Mouse (Mus musculus) kidney, adult 11 months (tissue): ENCODE measurements around the gene Pear1.

Experiments
- DNase-seq: peaks from one replicate; pipeline ENCODE4 v3.0.0; 2022

Gene Pear1

DNA sequence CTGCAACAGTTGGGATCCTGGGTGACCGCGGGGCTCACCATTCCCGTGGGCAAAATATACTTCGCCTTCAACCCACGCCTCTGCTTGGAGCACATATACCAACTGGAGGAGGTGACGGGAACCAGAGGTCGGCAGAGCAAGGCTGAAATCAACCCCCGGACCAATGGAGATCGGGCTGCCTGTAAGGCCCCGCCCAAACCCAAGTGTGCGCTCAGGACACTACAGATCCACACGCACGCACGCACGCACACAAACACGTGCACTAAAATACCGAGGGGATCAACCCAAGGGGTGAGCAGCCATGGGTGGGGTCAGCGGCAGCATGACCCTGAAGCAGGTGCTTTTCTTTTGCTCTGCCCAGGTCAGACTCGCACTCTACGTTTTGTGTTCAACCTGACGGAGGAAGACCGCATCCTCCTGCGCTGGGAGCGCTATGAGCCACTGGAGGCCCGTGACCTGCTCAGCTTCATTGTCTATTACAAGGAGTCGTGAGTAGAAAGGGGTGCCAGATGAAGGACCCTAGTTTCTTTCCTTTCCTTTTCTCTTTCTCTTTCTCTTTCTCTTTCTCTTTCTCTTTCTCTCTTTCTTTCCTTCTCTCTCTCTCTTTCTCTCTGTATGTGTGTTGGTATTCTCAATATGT is 19.9 kb downstream of the Pear1 start:
- DNase-seq = no peak

DNA sequence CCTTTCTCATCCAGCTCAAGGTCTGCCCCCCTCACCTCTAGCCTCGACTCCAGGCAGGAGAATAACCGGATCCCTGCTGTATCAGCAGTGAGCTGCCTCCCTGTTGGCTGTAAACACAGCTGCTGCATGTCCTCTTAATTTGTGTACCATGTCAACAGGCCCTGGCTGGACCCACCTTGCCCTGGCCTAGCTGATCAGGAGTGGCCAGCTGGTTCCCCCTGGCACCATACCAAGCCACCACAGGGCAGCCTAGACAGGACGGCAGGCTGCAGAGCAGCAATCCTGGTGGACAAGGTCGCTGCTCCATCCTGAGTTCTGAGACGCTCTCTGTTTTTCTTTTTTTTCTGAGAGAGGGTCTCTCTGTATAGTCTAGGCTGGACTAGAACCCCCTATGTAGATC is 22.4 kb downstream of the Pear1 start:
- peak; percentile 43 for DNase-seq

DNA sequence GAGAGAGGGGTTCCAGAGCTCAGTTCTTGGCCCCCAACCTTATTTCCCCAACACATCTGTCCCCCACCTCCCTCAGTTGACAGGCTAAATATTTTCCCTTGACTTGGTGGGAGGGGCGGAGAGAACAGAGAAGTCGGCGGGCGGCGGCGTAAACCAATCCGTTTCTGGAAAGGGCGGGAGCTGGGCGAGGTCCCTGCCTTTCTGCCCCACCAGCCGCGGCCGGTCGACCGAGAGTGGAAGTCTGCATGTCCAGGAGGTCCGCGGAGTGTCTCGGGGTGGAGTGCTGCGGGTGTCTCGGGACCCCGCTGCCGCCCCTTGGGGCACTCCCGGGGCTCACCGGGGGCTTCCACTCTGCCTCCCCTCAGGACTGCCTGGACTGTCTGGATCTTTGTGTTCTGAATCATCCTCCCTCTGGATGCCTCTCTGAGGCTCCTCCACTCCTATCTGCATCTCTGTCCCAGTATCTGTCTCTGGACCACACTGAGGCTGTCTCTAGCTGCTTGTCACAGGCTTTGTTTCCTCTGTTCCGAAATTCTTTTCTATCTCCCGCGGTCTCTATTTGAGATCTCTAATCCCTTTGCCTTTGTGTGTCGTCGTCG is 27.3 kb downstream of the Pear1 start, which contains the start of gene Insrr:
TSS of gene Insrr (plus strand) at position 216 of the 599 bp plus-strand sequence.
- peak; percentile 21 for DNase-seq

DNA sequence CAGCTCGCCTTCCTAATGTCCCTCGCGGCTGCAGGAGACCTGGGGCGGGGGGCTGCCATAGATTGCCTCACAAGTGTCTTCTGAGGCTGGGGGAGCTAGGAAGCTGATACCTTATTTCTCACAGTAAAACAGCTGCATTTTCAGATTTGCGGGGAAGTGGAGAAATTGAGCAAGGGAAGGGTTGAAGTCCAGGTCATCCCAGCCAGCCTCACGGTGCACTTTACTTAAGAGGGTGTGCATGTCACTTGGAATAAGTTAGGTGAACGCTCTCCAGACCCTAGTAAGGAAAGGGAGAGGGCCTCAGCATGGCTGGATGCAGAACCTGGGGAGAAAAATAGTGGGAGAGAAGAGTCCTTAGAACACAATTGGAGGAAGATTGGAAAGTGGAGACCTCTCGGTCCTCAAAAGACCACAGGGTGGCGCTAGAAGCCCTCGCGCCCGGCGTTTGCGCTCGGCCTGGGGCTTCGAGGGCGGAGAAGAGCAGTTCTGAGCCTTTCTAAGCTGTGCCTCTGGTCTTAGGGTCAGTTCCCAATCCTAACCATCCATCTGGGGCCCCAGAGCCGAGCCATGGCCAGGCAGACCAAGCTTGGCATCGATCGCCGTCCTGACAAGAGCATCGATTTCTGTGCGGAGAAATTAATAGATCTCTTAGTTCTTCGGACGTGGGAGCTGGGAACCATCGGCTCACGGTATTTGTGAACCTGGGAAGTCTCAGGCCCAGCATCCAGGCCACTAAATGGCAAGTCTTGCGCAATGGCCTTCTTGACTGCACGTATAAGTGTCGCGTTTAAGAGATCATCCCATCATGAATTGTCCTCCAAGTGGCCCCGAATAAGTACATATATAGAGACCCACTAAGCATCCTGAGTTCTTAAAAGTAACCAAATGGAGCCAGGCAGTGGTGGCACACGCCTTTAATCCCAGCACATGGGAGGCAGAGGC is 28.5 kb downstream of the Pear1 start:
- peak; percentile 35 for DNase-seq

DNA sequence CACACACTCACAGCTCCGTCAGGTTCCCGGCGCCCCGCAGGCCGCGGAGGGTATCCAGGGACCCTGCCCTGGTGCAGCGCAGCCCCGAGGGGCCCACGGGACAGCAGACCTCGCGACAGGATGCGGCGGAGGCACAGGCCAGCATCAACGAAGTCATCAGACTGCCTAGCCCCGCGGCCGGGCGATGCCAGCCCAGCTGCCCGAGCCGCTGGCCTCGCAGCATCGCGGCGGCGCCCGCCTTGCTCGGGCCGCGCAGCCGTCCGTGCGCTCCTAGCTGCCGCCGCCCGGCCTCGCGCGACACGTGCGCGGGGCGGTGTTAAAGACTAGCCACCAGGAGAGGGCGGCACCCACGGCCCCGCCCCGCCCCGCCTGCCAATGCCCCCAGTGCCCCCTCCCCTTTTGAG is 29.2 kb downstream of the Pear1 start, which contains the start of gene Ntrk1:
TSS of gene Ntrk1 (minus strand) at position 241 of the 404 bp plus-strand sequence.
- DNase-seq = no peak

DNA sequence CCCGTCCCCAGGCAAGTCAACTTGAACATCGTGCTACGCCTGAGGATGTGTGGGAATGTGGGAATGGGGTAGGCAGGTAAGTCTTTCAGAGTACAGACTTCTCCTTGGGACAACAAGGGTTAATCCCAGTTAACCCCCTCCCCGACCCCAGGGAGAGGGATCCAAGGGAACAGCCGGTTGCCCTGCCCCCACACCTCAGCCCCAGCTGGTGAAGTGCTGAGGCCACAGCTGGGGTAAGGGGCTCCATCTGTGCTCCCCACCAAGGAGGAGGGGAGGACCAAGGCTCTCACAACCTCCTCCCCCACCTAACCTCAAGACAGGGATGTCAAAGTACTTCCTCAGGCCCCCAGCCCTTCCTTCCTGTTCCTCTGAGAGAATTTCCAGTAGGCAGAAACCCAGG is 34.3 kb downstream of the Pear1 start:
- DNase-seq = no peak

DNA sequence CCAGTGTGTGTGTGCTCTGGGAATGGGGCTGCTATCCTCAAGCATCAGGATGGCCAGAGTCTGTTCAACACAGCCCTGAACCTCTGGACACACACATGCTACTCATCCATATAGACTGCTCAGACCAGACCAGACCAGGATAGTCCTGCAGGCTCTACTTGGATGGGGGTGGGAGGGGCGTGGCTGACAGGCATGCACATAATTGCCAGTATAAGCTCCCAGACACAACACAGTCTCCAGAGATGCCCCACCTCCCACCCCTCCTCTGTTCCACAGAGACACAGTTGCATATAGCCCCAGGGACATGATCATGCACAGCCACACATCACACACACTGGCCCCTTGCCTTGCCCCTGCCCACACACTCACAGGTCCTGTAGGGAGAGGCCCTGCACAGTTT is 34.9 kb downstream of the Pear1 start:
- DNase-seq = no peak

DNA sequence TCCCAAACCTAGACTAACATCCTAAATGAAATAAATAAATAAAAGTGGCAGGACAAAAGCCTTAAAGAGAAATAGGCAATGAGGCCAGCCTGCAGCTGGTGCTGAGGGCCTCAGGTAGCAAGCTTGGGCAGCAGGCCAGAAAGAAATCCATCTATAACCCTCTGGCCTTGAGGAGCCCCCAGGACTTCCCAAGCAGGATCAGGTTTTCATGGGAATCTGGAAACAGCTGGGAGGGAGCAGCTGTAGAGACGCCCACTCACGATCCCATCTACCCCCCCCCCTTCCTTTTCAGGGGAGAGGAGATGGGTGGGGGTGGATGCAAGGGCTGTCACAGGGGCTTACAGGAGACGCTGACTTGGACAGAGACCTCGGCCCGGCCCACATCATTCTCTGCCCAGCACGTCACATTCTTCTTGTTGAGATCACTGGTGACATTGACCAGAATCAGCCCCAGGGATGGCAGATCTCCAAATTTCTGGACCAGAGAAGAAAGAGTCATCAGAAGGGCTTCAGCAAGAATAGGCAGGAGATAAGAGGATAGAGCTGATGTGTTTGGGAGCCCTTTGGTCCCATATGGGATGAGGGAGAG is 38.4 kb downstream of the Pear1 start:
- DNase-seq = no peak

DNA sequence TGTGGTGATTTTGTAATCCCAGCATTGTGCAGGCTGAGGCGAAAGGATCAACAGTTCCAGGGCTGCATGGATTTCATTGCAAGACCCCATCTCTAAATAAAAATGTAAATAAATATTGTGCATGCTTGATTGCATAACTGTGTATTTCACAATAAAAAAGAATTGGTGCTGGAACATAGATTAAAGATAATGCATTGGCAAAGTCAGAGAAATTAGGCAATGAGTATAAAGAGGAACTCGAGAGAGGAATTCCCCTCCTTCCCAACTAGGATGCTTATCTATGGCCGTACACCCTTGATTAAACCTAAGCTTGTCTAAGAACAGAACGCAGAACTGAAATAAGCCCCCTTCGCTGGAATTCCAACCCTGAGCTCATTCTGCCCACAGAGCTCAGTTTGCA is 39.0 kb downstream of the Pear1 start:
- DNase-seq = no peak

DNA sequence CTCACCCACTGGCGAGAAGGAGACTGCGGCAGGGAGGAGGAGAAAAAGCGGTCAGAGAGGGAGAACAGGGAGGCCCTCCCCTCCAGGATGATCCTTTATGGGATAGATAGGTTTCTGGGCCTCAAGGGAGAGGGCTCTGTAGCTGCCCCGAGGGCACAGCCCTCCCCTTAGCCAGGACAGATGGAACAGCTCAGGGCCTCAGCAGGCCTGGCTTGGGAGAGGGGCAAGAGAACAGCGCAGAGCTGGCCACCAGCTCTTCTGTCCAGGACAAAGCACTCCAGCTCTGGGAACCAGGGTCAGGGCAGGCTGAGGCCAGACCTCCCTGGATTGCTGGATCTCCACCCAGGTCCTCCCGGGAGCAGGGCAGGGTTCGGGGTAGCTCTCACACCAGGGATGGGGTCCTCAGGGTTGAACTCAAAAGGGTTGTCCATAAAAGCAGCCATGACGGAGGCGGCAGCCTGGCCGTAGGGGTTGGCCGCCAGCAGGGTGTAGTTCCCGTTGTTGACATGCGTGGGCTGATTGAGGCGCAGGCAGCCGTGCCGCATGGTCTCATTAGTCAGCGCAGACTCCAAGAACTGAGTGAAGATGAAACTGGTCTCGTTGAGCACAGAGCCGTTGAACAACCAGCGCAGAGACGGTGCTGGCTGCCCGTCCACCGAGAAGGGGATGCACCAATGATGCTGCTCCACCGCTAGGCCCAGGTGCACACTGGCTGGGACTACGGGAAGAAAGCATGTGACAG is 40.7 kb downstream of the Pear1 start:
- no peak for DNase-seq

DNA sequence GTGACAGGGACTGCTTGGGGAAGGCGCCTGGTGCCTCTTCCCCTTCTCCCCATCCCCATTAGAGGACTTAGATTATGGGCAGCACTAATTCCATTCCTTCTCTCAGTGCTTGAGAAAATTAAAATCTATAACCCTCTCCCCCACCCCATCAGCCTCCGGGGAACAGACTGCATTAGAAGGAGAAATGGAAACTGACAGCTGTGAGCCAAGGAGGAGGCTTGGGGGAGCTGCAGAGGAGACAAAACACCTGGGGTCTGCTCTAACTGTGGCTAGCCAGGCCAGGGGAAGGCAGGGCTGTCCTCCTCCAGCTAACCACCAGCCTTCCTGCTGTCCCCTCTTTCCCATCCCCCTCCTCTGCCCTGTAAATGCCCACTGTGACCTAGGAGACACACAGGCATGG is 45.0 kb downstream of the Pear1 start:
- DNase-seq = no peak

DNA sequence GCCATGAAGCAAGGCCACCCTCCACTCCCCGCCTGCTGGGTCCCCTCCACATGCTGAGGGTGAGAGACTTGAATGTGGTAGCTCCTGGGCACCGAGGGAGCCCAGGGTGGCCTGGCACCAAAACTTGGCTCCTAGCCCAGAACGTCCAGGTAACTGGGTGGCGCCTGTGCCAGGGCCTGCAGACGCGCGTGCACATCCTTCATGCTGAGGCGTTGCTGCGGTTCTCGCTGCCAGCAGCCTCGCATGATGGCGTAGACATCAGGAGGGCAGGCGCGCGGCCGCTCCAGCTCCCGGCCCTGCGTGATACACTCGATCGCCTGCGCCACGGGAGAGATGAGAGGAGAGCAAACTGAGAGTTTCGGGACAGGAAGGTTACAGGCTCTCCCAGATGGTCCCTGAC is 45.8 kb downstream of the Pear1 start:
- DNase-seq = peak; percentile 42

DNA sequence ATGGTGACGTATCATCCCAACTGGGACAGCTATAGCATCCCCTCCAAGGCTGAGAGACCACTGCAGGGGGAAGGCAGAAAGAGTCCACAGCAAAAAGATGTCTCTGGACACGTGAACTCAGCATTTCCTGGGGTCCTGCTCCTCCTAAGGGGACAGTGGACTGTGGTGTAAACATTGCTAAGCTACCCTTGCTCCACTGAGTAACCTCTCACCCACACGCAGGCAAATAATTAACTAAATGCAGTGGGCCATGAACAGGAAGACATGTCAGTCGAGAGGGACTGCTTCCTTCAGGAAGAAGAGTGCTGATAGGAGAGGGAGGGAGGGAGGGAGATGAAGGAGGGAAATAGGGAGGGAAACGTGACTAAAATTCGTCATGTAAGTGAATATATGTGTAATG is 53.0 kb downstream of the Pear1 start:
- peak; percentile 82 for DNase-seq

DNA sequence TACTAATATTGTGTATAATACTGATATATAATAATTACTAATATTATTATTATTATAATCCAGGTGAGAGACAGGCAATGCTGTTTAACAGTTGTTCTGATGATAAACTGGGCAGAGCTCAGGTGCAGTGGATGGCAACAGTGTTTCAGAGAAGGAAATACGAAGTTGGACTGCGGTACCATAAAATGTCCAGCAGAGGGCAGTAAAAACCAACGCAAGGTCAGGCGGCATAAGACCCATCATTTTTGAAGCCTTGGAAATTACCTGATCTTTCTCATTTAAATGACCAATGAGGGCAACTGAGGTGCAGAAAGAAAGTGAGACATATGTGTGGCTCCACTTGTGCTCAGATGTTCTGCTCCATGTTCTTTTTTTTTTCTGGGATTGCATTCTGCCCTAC is 53.8 kb downstream of the Pear1 start:
- DNase-seq = peak; percentile 44

DNA sequence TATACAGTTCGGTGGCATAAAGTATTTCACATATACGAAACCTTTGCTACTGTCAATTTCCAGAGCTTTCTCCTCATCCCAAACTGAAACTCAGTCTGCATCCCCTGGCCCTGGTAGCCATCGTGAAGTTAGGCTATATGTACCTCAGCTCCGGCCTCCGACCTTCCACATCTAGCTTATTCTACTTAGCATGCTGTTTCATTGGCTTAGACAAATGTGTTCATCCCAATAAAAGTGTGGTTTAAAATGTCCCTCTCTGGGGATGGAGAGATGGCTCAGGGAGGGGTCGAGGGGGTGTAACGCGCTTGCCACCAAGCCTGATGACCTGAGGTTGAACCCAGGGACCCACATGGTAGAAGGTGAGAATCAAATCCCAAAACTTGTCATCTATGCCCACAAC is 54.6 kb downstream of the Pear1 start:
- no peak for DNase-seq

DNA sequence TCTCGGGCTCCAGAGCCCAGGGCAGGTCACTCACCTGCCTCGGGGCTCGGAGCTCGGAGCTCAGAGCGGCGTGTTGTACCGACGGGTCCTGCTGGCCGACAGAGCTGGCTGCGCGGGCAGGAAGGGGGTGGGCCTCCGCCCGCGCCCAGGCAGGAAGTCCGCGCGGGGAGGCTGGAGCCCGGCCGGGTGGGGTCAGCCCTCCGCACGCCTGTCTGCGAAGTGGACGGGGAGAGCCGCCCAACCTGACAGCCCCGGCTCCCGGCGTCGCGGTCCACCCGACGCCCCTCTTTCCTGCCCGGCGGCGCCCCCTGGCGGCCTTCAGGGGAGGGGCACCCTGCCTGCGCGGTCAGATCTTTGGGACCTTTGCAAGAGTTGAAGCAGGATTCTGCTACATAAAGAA is 55.3 kb downstream of the Pear1 start:
- peak; percentile 84 for DNase-seq

DNA sequence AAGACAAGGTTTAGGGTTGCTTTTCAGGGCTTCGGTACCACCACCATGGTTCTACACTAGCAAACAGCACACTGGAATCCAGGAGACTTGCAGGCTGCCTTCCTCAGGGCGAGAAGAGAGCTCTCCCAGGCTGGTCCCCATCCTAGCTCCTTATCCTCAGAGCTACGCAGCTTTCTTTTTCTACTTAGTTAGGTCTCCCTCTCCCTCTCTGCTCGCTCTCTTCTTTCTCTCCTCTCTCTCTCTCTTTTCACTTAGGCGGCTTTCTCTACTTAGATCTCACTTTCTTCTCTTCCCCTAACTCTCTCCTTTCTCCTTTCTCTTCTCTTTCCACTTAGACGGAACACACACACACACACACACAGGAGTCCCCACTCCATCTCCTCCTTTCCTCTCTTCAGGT is 55.7 kb downstream of the Pear1 start:
- DNase-seq = no peak

DNA sequence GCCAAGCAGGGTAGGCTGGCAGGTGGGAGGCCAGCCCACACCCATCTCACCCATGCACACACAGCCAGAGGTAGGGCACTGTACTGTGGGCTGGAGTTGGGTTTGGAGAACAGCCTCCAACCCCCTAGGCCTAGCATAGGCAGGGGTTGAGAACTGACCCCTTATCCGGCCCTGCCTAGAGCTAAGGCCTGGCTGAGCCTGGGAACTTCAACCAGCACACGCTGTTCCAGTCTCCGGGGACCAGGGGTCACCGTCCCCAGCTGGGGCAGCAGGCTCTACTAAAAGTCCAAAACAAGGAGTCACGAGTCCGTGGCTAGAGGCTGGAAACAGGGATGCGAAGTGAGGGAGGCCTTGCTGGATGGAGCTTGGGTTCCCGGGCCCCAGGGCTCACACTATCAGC is 56.3 kb downstream of the Pear1 start:
- peak; percentile 51 for DNase-seq

DNA sequence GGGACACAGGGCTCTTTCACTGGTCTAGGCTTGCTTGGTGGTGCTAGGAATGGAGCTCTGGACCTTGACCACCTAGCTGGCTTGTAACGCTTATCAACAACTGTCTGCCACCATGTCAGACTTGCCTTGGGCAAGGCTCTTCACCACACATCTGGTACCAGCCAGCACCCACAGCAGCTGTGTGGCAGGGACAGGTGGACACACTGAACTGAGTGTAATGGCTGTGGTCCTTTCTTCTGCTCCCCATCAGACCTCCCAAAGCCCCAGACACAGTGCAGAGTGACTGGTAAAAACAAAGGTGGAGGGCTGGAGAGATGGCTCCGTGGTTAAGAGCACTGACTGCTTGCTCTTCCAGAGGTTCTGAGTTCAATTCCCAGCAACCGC is 57.8 kb downstream of the Pear1 start:
- no peak for DNase-seq

DNA sequence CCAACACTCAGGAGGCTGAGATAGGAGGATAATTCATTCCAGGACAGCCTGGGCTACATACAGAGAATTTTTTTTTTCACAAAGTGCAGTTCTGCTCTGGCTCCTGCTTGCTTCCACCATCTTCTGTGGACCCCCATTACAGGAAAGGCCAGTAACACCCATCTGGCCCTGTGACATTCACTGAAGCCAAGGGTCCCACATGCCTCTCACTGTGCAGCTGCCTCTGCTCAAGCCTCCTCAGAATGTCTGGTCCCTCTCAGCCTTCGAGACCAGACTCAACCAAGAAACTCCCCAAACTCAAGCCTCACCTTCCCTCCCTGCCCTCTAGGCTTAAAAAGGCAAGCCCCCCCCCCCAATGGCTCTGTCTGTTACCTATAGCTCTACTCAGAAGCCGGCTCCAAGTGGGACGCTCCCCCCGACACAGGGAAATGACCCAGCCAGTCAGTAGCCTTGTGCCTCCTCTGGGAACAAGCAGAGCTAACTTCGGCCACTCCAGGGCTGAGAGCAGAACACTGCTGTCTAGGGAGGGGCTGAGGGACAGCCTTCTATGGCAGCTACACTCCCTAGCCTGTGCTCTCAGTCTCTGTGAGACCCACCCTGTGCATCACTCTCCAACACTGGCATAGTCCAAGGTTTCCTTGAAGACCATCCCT is 58.3 kb downstream of the Pear1 start:
- DNase-seq = no peak

DNA sequence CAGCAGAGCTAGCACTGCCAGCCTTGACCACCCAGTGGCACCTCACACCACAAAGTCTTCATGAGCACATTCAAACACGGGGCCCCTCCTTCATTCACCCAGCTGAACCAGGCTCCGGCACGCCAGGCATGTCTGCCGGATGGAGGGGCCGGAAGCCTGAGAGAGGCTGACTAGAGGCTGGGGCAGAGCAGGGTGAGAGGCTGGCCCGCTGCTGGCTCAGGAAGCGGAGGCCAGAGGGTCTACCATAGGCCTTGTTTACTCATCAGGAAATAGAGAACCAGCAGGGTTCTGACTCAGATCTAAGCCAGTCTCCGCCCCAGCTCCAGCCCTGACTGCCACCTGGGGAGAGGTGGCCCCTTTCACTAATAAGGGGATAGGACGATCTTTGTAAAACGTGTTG is 59.0 kb downstream of the Pear1 start:
- DNase-seq = peak; percentile 73

DNA sequence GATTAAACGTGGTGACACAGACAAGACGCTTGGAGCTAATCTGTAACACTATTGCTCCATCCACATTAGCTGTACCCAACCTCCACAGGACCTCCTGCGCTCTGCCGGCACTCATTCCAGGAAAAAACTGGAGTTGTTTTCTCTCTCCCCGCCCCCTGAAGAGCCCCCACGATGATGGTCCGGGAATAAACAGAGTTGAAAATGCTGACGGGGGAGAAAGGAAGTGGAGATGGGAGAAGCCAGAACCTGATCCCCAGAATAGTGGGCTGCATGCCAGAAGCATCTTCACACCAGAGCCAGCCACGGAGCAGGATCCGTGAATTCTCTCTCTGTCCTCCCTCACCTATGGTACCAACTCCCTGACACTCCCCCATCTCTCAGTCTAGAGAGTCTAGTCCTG is 59.6 kb downstream of the Pear1 start:
- no peak for DNase-seq
